Mouse (Mus musculus) adrenal gland, postnatal 36 days (tissue): Measurements from ENCODE around the gene Lpin1. TPM values are rescaled to one million over a fixed set of nuclear protein-coding genes. Genes with fewer than 3 reads are reported as not detected.
A peak's percentile ranks its signal among the peaks of the same experiment; 100 is the strongest.

ENCODE experiments used
- DNase-seq, 2 experiments: peaks; one replicate each; pipeline ENCODE4 v3.0.0; 2021; ENCODE audit warnings: mixed read lengths in 1 of 2
- total RNA-seq, 2 experiments: library from RNA; stranded (reverse); gene quantifications; 2 replicates each; pipeline ENCODE4 v1.2.3; 2021

The Lpin1 gene
- total RNA-seq, 2 experiments from 2014 or later = 71.8 to 110 TPM

DNA sequence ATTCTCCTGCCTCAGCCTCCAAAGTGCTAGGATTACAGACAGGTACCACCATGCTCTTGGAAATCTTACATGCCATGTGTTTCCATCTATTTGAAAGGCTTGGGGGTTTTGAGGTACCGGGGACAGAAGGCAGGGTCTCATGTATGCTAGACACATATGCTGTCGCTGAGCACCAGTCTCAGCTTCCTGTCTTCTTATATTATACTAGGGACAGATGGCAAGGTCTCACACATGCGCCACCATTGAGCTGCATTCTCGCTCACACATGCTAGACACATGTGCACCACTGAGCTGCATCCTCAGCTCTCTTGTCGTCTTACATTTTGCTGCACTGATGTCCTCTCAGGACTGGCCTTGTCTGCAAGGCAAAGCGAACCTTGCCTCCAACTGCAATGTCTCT lies 8.7 kb upstream of the Lpin1 start:
- DNase-seq = no peak

DNA sequence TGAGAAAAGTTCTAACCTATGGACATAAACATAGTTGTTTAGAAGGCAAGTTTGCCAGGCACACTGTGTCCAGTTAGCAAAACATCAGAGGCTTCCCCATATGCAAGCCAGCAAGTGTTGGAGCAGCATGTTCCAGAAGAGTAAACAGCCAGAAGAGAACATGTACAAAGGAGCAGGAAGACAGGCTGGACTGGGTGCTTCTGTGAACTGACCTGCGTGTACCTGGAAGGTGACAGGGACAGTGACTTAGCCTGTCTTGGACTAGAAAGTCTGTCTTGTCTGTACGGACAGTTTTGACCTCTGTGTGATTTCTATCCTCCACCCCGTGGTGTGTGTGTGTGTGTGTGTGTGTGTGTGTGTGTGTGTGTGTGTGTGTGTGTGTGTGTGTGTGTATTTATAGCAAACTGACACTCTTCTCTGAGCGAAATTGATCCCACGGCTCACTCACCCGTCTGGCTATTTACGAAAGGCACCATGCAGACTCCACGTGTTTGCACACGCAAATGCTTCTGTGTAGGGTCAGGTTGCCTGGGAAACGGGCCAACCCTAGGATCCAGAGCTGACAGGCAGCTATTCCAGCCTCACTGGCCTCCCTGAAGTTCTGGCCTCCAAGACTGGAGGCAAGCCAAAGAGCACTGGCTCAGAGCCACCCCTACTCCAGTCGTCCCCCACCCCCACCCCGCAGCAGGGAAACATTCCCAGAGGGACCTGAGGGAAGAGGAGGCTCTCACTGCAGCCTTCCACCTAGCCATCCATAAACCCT lies 7.9 kb upstream of the Lpin1 start:
- DNase-seq = peak; percentile 86 to 87

GRCm38 (mm10) chr12:16615738-16616137 lies 5.0 kb upstream of the Lpin1 start:
- no peak for DNase-seq

DNA sequence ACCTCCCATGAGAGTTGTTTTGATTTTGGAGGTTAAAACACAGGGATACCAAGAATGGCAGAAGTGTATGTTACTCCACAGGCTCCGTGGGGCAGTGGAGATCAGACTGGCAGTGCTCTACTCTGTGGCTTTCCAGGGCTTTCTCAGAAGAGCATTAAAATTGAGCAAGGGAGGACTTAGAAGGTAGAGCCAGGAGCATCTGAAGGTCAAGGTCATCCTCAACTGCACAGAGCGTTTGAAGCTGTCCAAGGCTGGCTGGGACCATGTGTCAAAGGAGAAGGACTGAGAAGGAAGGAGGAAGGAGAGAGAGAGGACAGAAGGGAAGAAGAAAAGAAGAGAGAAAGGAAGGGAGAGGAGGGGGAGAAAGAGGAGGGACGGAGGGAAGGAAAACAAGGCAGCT lies 3.8 kb upstream of the Lpin1 start:
- peak; percentile 24 to 32 for DNase-seq

DNA sequence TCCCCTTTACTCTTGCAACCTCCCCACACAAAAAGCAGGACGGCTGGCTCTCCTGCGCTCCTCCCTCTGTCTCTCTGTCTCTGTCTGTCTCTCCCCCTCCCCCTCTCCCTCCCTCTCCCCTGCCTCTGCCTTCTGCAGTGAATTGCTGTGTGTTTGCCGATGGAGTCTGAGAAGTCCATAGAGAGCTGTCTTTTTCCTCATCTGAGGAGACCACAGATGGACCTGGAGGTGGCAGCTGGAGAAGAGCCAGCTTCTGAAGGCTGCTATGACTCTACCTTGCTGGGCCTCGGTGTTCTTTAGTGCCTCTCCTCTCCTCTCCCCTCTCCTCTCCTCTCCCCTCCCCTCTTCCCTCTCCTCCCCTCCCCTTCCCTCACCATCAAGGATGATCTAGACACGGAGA lies 5.1 kb downstream of the Lpin1 start:
- DNase-seq = no peak

DNA sequence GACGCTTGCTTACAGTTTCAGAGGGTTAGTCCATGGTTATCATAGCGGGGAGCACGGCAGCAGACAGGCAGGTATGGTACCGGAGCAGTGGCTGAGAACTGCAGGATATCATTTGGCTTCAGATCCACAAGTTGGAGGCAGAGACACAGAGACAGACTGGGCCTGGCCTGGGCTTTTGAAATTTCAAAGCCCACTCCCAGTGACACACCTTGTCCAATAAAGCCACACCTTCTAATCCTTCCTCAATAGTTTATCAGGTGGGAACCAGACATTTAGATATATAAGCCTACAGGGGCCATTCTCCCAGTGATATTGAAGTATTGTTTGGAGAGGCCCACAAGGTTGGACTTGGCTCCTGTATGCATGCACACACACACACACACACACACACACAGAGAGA lies 8.5 kb downstream of the Lpin1 start:
- DNase-seq = no peak

GRCm38 (mm10) chr12:16600374-16600773 lies 10.4 kb downstream of the Lpin1 start:
- DNase-seq = no peak

- no peak for DNase-seq
Observed at GRCm38 (mm10) chr12:16599359-16599758, 11.4 kb downstream of the Lpin1 start.

DNA sequence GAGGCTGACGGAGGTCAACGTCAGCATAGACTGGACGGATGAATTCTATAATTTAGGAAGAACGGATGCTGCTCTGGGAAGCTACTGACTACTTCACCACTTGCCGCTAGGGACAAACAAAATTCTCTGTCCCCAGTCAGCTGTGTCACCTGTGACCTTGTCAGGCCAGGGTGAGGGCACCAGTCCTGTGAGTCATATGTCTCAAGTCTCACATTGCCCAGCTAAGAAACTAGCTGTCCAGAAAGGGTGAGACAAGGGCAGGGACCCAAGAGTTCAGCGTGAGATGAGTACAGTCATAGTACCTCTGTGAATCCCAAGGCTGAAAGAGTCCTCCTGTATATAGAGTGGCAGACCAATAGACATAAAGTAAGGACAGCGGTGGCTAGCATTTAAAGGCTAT lies 17.0 kb downstream of the Lpin1 start:
- DNase-seq = peak in 1 of 2 experiments; percentile 32

DNA sequence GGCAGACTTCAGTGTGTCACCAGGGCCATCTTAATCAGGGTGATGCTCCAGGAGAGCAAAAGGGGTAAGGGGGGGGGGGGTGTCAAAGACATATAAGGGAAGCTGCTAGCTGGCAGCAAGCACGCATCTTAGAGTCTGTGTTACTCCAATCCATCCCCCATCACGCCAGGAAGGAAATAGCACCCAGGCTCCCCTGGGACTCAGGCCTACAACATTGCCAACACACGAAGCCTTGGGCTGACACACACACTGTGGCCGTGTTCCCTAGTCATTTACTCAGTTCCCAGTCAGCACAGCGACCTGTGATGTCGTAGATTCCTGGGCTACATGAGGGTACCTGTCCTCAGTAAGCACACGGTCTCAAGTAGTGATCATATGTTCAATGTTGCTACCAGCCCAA lies 17.8 kb downstream of the Lpin1 start:
- DNase-seq = peak in 1 of 2 experiments; percentile 42

- no peak for DNase-seq
Observed at GRCm38 (mm10) chr12:16592451-16592850, 18.3 kb downstream of the Lpin1 start.

DNA sequence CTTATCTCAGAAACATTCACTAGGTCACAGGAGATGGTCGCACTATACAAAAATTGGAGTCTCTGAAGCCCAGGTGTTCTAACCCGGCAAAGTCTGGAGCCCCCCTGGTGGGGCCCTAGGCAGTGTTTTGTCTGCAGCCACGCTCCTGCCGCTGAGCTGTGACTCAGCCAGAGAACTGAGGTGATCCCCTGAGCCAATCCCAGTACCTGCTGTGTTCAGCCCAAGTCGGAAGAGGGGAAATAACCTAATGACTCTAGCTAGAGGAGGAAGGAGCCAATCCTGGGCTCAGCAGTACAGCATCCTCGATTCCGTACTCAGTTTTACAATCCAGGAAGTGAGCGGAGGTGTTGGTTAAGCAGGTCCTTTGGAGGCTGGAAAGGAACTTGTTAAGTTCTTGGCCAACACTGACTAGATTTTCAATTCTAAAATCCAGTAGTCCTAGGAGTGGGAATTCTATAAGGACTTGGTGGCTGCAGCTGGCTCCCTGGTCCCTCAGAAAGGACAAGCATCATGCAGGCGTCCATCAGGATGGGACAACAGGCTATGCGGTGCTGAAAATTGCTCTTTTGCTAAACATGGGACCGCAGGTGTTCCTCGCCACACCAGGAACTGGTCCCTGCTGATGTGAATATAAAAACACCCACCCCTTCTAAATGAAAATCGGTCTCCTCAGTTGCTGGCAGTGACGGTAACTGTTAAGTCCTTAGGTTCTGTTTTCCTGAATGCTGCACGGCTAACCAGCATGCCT lies 19.1 kb downstream of the Lpin1 start:
- DNase-seq = peak; percentile 91 to 95

DNA sequence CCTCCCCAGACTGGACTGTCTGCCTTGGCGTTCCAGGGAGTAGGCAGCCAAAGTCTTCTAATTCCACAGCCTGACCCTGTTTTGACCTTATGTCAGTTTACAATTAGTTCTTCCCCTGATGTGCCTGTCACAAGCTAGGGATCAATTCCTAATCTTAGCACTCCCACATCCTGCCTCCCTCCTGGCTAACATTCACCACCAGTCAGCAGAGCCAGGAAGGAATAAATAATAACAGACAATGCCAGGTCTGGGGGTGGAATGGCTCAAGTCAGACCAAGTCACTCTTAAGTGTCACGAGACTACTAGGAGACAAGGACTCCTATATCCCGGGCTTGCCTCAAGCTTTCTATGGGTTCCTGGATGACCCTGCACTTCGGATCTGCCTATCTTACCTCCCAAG lies 20.8 kb downstream of the Lpin1 start:
- no peak for DNase-seq

DNA sequence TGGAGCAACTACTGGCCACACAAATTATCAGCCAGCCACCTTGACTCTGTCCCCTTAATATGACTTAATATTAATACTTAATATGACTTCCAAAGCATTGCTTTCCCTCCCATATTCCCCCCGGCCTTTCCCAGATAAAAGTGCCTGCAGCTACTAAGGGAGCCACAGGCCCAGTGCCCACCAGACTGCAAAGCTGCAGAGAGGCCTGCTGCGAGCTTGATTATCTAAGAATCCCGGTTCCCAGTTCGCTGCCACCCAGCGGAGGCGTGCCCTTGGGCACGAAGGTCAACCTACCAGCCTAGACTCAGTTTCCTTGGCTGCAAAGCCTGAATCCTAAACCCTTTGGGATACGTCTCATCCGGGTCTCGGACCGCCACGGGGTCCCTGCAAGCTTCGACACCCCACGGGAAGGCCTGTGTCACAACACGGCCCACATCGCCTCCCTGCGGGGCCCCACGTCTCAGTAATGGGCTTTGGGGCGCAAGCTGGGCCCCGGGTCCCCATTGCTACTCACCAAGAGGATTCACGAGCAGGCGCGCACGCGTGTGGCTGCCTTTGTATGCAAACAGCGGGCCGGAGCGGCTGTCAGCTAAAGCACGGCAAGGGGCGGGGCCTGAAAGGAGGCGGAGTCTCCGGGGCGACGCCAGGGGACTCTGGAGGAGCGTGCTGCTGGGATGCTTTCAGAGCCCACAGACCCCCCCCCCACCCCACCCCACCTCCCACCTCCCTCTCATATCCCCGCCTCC lies 21.4 kb downstream of the Lpin1 start:
- peak; percentile 95 to 97 for DNase-seq

DNA sequence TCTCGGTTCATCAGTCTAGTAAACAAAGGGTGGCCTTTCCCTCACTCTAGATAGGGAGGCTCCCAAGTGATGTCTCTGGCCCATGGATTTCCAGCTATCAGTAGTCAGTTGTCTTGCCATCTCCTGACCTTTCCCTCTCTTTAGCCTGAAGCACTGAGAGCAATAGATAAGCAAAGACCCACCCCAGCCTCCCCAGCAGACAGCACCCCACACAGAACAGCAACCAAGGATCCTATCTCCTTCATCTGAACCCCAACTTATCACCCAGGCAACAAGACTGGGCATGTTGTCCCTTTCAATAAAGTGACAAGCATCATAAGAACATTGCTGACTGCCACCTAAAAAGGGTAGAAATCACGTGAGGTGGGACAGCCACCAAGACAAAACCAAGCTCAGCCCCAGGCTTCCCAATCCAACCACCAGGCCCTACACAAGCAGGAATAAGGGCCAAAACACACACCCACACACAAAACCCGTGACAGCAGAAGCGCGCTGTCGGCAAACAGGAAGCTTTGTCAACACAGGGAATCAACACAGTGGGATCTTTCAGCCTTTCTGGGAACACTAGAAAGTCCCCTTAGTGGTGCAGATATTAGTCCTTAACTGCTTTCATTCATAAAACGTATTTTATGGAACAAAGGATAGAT lies 22.2 kb downstream of the Lpin1 start:
- DNase-seq = no peak

DNA sequence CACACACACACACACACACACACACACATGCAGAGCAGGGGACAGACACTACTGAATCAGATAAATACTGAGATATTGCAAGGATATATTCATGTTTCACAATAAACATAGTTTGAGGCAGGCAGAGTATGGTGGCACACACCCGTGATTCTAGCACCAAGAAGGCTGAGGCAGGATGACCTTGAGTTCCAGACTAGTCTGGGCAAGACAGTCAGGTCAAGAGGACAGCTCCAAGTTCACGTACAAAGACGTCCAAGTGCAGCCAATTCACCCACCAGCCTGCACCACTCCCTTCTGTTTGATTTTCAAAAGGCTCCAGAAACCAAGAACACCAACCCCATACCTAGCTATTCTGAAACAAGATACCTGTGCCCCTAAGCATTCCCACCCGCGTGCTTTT lies 23.0 kb downstream of the Lpin1 start:
- DNase-seq = no peak

- no peak for DNase-seq
Observed at GRCm38 (mm10) chr12:16587111-16587510, 23.7 kb downstream of the Lpin1 start.

- DNase-seq = no peak
Observed at GRCm38 (mm10) chr12:16584964-16585363, 25.8 kb downstream of the Lpin1 start.

- DNase-seq = no peak
Observed at GRCm38 (mm10) chr12:16584035-16584682, 26.6 kb downstream of the Lpin1 start.

- DNase-seq = no peak
Observed at GRCm38 (mm10) chr12:16583313-16583712, 27.5 kb downstream of the Lpin1 start.

DNA sequence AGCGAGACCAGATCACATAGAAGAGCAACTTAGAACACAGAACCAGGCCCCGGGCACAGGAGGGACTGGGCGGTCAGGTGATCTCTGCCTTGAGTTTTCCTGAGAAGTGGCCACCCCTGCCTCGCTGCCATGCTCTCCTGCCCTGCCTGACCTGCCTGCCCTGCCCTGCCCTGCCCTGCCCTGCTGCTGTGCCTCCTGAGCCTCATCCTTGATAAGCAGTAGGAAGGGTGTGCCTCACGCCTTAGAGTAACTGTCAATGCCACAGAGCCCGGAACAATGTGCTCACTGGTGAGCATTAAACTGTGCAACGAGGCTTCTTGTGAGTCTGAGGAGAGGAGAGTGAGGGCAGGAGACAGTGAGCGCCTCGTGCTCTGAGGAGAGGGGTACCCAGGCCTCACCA lies 30.5 kb downstream of the Lpin1 start:
- DNase-seq = no peak
